Mouse (Mus musculus): ENCODE measurements around the gene Mbnl1. TPM values are rescaled to one million over a fixed set of nuclear protein-coding genes. Genes with fewer than 3 reads are reported as not detected.

Gene Mbnl1
- total RNA-seq, 2 experiments from 2014 or later, result 110 to 116 TPM

DNA sequence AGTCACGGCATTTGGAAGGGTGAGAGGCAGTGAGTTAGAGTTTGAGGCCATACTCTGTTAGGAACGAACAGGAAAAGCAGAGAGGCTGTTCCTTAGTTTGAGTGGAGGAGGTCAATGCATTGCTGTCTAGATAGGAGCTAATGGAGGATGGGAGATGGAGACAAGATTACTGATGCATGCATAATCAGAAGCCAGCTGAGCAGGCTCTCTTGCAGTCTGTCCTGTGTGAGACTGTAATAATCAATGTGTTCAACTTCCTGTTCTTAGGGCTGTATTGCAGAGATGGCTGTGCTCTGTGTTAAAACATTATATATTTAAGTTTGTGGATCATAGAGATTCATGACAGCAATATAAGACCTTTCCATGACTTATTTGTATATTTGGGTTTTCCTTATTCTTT lies 87.1 kb downstream of the Mbnl1 start:
- no peak for DNase-seq (ENCODE audit: low spot score in 2 of 2)
- intact Hi-C loops (cut with DNase I), result no loop called here

DNA sequence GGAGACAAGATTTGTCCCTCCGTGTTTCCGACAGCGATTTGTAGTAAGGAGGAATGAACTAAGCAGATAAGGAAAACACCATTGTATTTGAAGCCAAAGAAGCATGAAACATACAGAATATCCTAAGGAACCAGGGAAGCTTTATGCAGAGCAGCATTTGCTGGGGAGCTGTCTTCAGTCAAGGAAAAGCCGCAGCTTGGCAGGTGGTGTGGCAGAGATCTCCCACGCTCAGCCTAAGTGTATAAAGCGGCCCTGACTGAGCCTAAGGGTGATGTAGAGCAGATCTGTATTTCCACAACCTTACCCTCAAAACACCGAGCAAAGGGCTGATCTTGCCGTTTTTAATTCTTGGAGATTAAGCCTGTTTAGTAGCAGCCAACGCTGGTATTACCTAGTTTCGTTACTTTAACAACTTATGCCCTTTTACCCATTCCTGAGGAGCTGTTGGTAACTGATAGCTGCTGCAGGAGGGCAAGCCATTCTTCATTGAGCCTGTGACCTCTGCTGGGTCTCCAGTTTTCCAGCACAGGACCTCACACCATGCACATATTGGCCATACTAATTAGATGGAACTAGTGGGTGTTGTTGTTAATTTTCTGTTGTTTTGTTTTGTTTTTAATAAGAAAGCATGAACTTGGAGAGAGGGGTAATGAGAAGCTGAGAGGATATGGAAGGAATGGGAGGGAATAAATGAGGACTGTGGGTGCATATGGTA lies 91.1 kb downstream of the Mbnl1 start:
- intact Hi-C loops (cut with DNase I), result no loop called here
- DNase-seq (ENCODE audit: low spot score in 2 of 2), result peak; percentile 26 to 35

DNA sequence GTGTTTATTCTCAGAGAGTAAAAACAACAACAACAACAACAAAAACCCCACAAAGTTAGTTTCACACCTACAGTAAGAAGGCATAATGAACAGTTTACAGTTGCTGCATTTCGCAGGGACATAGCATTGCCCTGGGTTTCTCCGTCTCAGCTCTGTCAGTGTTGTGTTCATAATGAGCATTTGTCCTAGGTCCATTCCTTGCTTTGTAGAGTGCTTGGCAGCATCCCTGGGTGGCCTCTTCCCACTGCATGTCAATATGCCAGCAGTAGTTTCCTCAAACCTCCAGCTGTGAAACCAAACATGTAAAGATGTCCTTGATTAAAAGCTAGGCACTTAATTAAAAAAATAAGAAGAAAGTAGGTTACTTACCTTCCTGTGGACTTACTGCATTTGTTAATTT lies 91.6 kb downstream of the Mbnl1 start:
- intact Hi-C loops (cut with DNase I), result no loop called here
- DNase-seq (ENCODE audit: low spot score in 2 of 2), result no peak

DNA sequence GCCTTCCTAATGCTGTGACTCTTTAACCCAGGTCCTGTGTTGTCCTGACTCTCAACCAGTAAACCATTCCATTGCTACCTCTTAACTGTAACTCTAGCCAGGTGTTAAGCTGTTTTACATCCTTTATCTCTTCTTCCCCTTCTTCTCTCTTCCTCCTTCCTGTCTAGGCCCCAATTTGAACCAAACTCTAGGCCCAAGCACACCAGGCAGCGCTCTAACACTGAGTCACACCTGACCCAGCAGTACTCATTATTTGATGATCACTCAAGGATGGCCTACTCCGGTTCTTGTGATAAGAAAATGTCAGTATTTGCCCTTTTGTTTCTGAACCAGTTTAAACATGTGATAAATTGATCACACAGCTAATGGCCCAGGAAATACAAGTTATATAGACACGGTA lies 92.6 kb downstream of the Mbnl1 start:
- no peak for DNase-seq (ENCODE audit: low spot score in 2 of 2)
- intact Hi-C loops (cut with DNase I), result no loop called here

DNA sequence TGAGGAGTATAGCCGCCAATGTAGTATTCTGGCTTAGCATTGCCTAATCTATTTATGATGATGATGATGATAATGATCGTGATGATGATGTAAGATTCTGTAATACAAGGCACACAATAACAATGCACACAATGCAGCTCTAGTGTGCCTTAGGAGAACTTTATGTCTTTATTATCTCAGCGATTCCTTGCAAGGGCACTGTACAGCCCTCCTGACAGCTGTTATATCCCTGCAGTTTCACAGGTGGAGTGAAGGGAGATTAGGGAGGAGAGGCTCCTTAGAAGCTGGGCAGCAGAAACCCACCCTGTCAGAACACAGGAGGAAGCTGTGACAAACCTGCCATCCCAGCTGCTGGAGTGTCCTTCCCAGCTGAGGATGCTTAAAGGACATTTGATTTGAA lies 93.3 kb downstream of the Mbnl1 start:
- no peak for DNase-seq (ENCODE audit: low spot score in 2 of 2)
- intact Hi-C loops (cut with DNase I), result no loop called here

DNA sequence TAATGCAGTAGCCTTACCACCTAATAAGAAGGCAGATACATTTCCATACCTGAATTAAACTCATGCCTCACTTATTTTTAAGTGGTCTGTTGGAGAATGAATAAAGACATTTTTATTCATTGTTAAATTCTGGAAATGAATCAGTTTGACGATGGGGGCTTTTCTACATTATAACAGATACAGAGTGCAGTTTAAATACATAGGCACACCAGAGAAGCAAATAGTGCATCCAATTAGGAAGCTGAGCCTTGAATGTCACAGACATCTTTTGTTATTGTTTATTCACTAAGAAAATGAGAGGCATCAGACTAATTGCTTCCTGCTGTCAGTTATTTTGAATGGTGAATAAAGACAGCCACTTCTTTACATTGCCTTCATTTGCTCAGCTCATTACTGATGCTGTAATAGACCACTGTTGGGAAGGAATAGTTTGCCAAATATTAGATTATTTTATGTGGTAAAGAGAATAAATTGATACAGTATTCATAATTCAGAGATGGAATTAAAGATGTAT lies 95.6 kb downstream of the Mbnl1 start:
- no peak for DNase-seq (ENCODE audit: low spot score in 2 of 2)
- intact Hi-C loops (cut with DNase I), result no loop called here

DNA sequence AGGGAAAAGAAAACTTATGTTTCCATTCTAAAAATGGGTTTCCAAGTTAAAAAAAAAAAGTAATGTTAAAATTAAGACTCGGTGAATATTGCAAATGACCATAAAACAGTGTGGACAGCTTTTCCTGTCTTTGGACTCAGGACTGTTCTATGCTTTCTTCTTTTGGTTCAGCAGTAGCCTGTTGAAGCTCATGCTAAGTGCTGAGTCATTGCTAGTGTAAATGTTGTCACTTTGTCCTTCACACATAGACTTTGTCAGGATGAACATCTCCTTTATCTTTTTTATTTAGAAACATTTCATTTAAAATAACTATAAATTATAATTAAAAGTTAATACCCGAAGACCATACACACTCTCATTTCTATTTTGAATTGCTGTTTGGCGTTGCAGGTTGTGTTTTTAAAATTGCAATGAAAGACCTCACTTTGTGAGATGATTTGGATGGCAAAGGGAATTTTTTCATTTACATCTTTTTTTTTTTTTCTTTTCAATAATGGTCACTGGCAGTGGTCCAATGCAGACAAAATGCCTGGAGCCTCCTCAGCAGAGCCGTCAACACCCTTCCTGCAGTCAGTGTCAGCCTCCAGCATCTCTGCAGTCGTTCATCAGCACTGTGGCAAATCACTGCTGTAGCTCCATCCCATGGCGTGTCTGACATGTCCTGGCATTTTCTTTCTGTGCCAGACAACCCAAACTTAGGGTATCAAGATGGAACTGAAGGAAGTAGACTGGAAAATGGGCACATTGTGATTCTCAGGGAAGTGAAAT lies 96.4 kb downstream of the Mbnl1 start:
- no peak for DNase-seq (ENCODE audit: low spot score in 2 of 2)
- intact Hi-C loops (cut with DNase I), result no loop called here

DNA sequence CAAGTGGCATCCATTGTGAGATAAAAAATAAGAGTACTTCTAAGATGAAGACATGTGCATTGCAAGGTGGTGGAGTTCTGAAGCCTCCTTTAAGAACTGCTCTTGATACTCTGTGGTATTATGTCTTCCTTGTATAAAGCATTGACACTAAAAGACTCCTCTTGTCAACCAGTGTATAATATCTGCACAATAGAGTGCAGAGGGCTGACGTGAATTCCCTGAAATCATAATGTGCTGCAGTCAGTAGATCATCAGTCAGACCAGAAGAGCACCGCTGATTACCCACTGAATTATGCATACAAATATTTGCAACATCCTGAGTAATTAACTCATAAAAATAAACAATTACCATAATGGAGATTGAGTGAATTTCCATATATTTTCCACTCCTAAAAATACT lies 97.2 kb downstream of the Mbnl1 start:
- intact Hi-C loops (cut with DNase I), result no loop called here
- no peak for DNase-seq (ENCODE audit: low spot score in 2 of 2)

DNA sequence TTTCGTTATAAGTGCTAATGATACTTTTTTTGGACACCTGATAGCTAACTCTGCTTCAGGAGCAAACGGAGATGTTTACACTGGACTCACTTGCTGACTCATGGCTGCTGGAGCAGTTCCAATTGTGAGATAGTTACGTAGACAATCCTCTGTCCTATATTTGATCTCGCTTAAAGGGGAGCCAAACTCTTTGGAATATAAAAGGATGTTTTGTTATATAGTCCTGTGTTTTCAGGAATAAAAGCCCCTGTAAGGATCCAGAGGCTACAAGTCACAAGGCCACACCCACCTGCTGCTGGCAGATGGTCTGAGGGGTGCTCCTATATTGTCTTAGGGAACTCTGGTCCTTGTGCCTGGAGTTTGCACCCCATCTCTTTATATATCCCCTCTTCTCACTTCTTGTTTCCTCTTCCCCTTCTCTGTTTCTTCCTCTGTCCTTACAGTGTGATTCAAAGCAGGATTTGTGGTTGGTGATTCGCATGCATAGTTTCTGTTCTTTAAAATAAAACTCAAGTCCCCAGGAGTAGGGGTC lies 97.9 kb downstream of the Mbnl1 start:
- peak in 1 of 2 experiments; percentile 50 for DNase-seq (ENCODE audit: low spot score in 2 of 2)
- intact Hi-C loops (cut with DNase I), result no loop called here

DNA sequence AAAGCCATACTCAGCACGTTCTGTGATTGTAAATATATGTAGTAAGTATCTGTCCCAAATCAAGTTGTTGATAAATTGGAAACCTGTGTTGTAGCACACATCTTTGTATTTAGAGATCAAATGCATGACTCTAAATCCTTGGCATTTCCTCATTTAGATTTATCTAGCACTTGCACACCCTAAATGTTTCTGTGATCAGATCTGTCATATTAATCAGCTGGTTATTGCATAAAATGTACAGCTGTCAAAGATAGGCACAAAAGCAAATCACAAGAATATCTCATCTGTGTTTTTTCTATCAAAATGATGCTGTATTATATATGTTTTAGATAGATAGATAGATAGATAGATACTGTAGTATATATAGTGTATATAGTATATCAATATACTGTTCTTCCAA lies 98.9 kb downstream of the Mbnl1 start:
- no peak for DNase-seq (ENCODE audit: low spot score in 2 of 2)
- intact Hi-C loops (cut with DNase I), result no loop called here

DNA sequence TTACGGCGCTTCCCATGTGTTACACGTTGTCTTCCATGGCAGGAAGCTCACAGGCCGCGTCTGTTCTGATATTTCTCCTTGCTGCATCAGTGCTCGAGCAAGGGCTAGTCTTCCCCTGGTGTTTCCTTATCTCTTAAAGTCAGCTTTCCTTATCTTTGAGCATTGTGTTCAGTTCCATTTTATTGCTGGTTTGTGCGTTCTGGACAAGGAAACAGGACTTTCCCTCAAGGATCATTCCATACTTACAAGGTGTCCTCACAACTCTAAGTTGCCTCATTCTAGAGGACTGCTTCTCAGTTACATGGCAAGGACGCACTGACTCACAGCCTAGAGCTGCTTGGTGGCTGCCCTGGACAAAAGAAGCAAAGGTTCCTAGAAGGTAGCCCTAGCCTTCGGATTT lies 101.6 kb downstream of the Mbnl1 start:
- intact Hi-C loops (cut with DNase I), result no loop called here
- no peak for DNase-seq (ENCODE audit: low spot score in 2 of 2)

DNA sequence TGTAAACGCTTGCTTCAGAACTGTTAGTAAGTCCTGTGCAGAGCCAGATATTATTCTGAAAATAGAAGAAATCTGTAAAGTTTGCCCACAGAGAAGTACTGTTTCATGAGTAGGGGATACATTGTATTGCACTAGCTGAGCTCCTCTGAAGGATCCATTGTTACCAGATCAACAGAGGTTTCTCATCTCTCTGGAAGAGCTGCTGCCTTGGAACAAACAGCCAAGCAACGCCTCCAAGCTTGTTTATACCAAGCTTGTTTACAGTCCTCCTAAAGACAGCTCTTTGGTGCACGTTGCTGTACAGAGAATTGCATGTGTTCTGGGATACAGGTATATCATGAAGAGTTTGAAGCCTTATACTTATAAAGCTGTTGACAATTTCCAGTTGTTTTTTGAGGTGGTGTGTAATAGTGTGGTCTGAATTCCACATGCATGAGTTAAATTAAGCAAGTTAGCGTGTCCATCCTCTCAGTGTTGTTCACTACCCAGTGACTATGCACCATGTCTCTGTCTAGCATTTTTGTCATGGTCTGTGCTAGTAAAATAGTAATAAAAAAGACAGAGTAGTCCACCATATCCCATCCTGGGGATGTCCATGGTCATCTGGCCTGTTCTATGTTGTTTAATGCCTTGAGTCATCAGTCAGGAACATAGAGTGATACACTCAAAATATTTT lies 102.4 kb downstream of the Mbnl1 start:
- intact Hi-C loops (cut with DNase I), result no loop called here
- DNase-seq (ENCODE audit: low spot score in 2 of 2), result no peak

DNA sequence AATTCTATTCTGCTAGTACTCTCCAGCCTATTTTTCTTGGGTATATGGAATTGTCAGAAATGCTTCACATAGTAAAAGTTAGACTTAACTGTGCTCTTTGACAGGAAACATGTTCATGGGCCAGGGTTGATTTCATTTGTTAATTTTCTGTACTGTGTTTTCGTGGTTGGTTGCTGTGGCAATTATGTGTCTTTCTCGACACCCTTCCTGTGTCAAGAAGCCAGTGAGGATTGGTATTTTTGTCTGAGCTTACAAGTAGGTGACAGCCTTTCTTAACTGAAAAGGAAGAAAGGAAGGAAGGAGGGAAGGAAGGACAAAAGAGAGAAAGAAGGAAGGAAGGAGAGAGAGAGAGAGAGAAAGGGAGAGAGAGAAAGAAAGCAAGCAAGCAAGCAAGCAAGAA lies 103.3 kb downstream of the Mbnl1 start:
- intact Hi-C loops (cut with DNase I), result no loop called here
- no peak for DNase-seq (ENCODE audit: low spot score in 2 of 2)

DNA sequence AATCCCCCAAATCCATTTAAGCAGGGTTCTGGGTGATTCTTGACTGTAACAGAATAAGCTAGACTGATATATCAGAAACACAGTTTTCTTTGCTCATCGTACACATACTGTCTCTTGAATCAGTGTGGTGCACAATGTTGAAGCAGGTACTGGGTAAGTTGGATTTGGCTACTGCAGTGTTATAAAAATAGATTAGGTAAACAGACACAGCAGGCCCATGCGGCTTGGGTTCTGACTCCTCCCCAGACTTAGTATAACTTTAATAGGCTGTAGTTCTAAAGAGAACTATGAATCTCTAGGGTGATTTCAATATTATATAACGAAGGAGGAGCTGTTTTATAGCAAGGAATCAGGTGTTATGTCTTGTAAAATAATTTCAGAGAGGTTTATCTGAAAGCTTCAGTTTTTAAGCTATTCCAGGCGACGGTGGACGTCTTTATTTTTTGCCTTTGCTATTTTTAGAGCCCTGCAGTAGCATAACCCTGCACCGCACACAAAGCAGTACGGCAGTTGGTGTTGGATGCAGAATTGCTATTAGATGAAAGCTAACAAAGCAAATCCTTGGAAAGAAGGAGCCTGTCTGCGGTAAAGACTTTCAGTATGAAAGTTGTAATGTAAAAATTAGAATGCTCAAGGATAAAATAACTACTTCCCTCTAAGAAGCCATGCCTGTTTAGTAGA lies 103.9 kb downstream of the Mbnl1 start:
- intact Hi-C loops (cut with DNase I), result no loop called here
- no peak for DNase-seq (ENCODE audit: low spot score in 2 of 2)

DNA sequence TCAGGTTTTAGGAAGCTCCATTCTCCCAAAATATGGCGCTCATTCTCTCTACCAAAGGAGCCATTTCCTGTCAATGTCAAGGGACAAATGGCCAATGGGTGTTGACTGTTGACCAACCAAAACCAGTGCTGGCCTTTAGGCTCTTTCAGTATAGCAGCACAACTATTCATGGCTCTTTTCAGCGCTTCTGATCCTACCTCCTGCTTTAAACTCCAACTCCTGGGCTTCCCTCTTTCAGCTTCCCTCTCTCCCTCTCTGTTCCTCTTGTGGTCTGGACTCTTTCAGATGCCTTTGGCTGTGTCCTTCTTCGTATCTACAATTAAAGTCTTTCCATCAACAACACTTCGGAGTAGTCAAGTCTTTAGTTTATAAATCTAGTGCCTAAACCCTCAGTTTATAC lies 107.2 kb downstream of the Mbnl1 start:
- intact Hi-C loops (cut with DNase I), result no loop called here
- no peak for DNase-seq (ENCODE audit: low spot score in 2 of 2)

DNA sequence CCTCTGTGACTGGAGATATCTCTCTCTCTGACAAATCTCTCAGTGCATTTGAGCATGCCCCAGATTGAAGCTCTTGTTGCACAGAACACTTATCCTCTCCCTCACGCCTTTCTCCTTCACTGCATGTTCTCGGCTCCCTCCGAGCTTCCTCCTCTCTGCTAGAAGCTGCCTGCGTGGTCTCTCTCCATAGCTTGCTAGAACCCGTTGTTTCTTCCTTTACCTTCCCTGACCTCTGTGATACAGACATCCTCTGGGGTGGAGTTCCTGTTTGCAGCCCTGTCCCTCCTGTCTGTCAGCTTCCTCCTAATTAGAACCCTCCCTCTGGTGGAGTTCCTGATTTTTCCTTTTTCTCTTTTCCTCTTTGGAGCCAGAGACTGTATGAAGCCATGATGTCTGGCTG lies 108.1 kb downstream of the Mbnl1 start:
- DNase-seq (ENCODE audit: low spot score in 2 of 2), result no peak
- intact Hi-C loops (cut with DNase I), result no loop called here

DNA sequence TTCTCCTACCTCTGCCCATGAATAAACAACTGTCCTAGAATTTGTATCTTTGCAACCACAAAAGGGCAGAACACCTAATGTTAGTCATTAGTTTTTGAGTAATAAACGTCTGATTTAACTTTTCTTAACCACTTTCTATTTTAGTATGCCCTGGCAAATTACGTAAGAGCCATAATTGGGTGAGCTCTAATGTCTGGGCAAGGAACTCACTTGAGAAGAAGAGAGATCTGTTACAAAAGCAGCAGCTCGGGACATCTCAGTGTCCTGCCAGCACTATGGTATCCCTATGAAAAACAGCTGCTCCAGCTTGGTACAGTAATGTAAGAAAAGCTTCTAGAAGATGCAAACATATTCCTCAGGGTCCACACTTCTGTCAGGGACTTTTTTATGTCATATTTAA lies 109.5 kb downstream of the Mbnl1 start:
- no peak for DNase-seq (ENCODE audit: low spot score in 2 of 2)
- intact Hi-C loops (cut with DNase I), result no loop called here

DNA sequence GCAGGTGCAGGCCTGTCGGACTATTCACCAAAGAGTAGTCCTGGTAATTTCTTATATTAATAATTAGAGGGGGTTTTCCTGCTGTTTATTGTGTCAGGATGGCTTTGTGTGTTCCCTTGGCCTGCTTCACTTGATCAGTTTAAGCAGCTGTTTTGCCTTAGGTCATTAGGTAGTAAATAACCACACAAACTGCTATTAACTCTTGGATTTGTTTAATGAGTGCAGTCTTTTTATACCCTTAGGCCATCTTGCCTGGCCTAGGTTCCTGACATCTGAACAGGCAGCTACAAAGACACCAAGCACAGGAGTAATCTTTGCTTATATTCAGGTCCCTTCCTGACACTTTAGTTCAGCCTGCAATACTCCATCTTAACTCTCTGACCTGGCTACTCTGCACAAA lies 110.0 kb downstream of the Mbnl1 start:
- no peak for DNase-seq (ENCODE audit: low spot score in 2 of 2)
- intact Hi-C loops (cut with DNase I), result no loop called here

DNA sequence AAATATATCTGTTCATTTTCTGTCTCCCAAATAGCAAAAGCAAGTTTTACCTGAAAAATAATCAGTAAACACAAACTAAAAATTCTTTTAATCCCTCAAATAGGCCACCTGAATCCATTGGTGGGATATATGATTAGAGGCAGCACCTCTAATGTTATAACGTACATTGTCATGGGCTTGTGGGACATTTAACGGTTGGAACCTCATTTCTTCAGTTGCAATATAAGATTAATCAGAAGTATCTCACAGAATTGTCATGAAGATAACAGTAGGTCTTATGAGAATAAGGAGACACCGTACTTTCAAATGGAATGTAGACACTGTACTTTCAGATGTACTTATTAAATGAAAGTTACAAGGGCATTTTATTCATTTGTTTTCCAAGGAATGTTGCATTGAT lies 112.1 kb downstream of the Mbnl1 start:
- intact Hi-C loops (cut with DNase I), result no loop called here
- no peak for DNase-seq (ENCODE audit: low spot score in 2 of 2)

DNA sequence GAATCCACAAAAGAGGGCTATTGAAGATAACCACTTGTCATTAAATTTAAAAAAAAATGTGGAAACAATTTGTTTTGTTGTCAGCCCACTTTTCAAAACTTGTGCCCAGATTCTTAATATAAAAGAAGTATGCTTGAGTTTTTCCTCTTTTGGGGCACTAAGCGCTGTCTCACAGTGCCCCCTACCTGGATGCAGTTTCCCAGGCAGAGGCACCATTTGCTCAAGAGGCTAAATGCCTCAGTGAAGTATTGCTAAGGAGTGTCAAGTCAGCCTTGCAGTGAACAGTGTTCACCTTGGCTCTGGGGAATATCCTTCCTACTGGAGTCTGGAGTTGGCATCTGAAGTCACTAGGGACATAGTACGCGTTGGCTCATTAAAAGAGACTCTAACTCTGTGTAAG lies 113.4 kb downstream of the Mbnl1 start:
- DNase-seq (ENCODE audit: low spot score in 2 of 2), result no peak
- intact Hi-C loops (cut with DNase I), result no loop called here

All from left cerebral cortex, postnatal 14 days (tissue).